Mouse (Mus musculus) midbrain, postnatal 0 days (tissue): ENCODE results near the gene Bex3. TPM values are rescaled to one million over a fixed set of nuclear protein-coding genes. Genes with fewer than 3 reads are reported as not detected.

ENCODE experiments used
- ATAC-seq: fragments of 200-750 bp; cut with Nextera tagmentation; 2 replicates; pipeline ENCODE4 v1.8.0; 2017; ENCODE audit warnings: moderate number of reproducible peaks, mild to moderate bottlenecking, moderate TSS enrichment, moderate library complexity; ENCODE audit not compliant: low FRiP score
- DNase-seq: peaks from one replicate; pipeline ENCODE4 v3.0.0-alpha.2; 2015; ENCODE audit warnings: low spot score
- H3K27ac ChIP-seq: fragments of 300-500 bp; sonication (generic); 2 replicates; pipeline ENCODE4 v1.5.1; 2014; ENCODE audit warnings: low read depth, mild to moderate bottlenecking, low read length, mixed read lengths
- H3K27me3 ChIP-seq: fragments of 300-500 bp; sonication (generic); 2 replicates; pipeline ENCODE4 v1.6.1; 2014; ENCODE audit warnings: low read length, control low read depth, mixed read lengths; ENCODE audit not compliant: insufficient read depth
- H3K36me3 ChIP-seq: fragments of 300-500 bp; sonication (generic); 2 replicates; pipeline ENCODE4 v1.6.1; 2014; ENCODE audit warnings: low read length, control low read depth, mixed read lengths; ENCODE audit not compliant: insufficient read depth
- H3K4me1 ChIP-seq: fragments of 300-500 bp; sonication (generic); 2 replicates; pipeline ENCODE4 v1.6.1; 2014; ENCODE audit warnings: mild to moderate bottlenecking, control low read depth, antibody characterized with exemption, low read length, mixed read lengths; ENCODE audit not compliant: insufficient read depth
- H3K4me2 ChIP-seq: fragments of 300-500 bp; sonication (generic); 2 replicates; pipeline ENCODE4 v1.6.1; 2014; ENCODE audit warnings: low read depth, mild to moderate bottlenecking, low read length, mixed read lengths; ENCODE audit not compliant: poor library complexity, severe bottlenecking
- H3K4me3 ChIP-seq: fragments of 300-500 bp; sonication (generic); 2 replicates; pipeline ENCODE4 v1.5.1; 2014; ENCODE audit warnings: low read depth, mild to moderate bottlenecking, low read length, moderate library complexity
- H3K9ac ChIP-seq: fragments of 300-500 bp; sonication (generic); replicated peaks from 2 replicates; pipeline ENCODE4 v1.6.1; 2014; ENCODE audit warnings: mild to moderate bottlenecking, low read length, moderate library complexity, mixed read lengths; ENCODE audit not compliant: poor library complexity, severe bottlenecking
- H3K9me3 ChIP-seq: fragments of 300-500 bp; sonication (generic); 2 replicates; pipeline ENCODE4 v1.6.1; 2016; ENCODE audit warnings: low read length, control low read depth
- CTCF ChIP-seq: IDR thresholded peaks from 2 replicates; pipeline ENCODE4 v1.5.1; 2016; ENCODE audit warnings: antibody characterized with exemption, mild to moderate bottlenecking
- WGBS: fragments of 180-500 bp; shearing (Covaris S2); extraction: QIAGEN DNeasy Blood & Tissue Kit; methylation state at CpG from one replicate; pipeline ENCODE4 v1.1.7; 2014; 5-methylcytosine and 5-hydroxymethylcytosine counted together
- polyA plus RNA-seq: library from polyadenylated mRNA; unstranded; fragments of >200 nt; fragmentation: Nextera tagmentation; extraction: Ambion mirVana; gene quantifications from 2 replicates; pipeline ENCODE4 v1.2.1, GENCODE M21; 2015
- total RNA-seq: library from RNA; depleted of rRNA; stranded (reverse); fragments of >200 nt; gene quantifications from 2 replicates; pipeline ENCODE4 v1.2.3, GENCODE M21; 2014

The Bex3 gene
- total and polyA plus RNA-seq, 2 experiments from 2014 or later = 324 to 923 TPM

GRCm38 (mm10) chrX:136274542-136274941 lies 4.5 kb downstream of the Bex3 start:
- Histone ChIP-seq H3K36me3 (no peaks in the 10 kb centered on the region), H3K27ac (no peak overlapping the region), H3K27me3 (no peaks in the 10 kb centered on the region), H3K4me1 (no peaks in the 10 kb centered on the region), H3K4me3 (no peak overlapping the region), H3K9me3 (no peaks in the 10 kb centered on the region), H3K9ac (no peak overlapping the region), H3K4me2 (no peak overlapping the region)
- TF ChIP-seq CTCF = no peak
- WGBS = 24% methylated on average over 3 of the region's 3 CpGs
- DNase-seq = no peak
- ATAC-seq = no peak

- DNase-seq = no peak
- H3K4me1 ChIP-seq = no peaks in the 10 kb centered on the region
- no peak overlapping the region for H3K4me2 ChIP-seq
- H3K27me3 ChIP-seq = no peaks in the 10 kb centered on the region
- H3K9ac ChIP-seq = no peak overlapping the region
- H3K9me3 ChIP-seq = no peaks in the 10 kb centered on the region
- no peak for ATAC-seq
- WGBS = 33% methylated on average over 3 of the region's 3 CpGs
- H3K36me3 ChIP-seq = no peaks in the 10 kb centered on the region
- no peak for TF ChIP-seq CTCF
- H3K27ac ChIP-seq = no peak overlapping the region
- no peak overlapping the region for H3K4me3 ChIP-seq
Measured at GRCm38 (mm10) chrX:136275386-136275785, 5.3 kb downstream of the Bex3 start.

- no peak overlapping the region for H3K27ac ChIP-seq
- no peak overlapping the region for H3K9ac ChIP-seq
- no peak for TF ChIP-seq CTCF
- no peak overlapping the region for H3K4me2 ChIP-seq
- H3K27me3 ChIP-seq = no peaks in the 10 kb centered on the region
- H3K4me1 ChIP-seq = no peaks in the 10 kb centered on the region
- 87% methylated on average over 7 of the region's 7 CpGs for WGBS
- ATAC-seq (no peak), DNase-seq (no peak)
- no peaks in the 10 kb centered on the region for H3K36me3 ChIP-seq
- H3K4me3 ChIP-seq = no peak overlapping the region
- H3K9me3 ChIP-seq = no peaks in the 10 kb centered on the region
Measured at GRCm38 (mm10) chrX:136277577-136277976, 7.5 kb downstream of the Bex3 start.

- H3K9me3 ChIP-seq = no peaks in the 10 kb centered on the region
- ATAC-seq (no peak), DNase-seq (no peak)
- H3K4me3 ChIP-seq = no peak overlapping the region
- no peak for TF ChIP-seq CTCF
- H3K4me1 ChIP-seq = no peaks in the 10 kb centered on the region
- no peaks in the 10 kb centered on the region for H3K36me3 ChIP-seq
- H3K4me2 ChIP-seq = no peak overlapping the region
- no peak overlapping the region for H3K27ac ChIP-seq
- no peak overlapping the region for H3K9ac ChIP-seq
- no peaks in the 10 kb centered on the region for H3K27me3 ChIP-seq
Measured at GRCm38 (mm10) chrX:136278401-136278800, 8.3 kb downstream of the Bex3 start.

- H3K36me3 ChIP-seq = no peaks in the 10 kb centered on the region
- whole genome bisulfite sequencing = 80% methylated on average over 5 of the region's 5 CpGs
- no peaks in the 10 kb centered on the region for H3K27me3 ChIP-seq
- no peak overlapping the region for H3K4me2 ChIP-seq
- H3K27ac ChIP-seq = no peak overlapping the region
- H3K4me1 ChIP-seq = no peaks in the 10 kb centered on the region
- no peak for TF ChIP-seq CTCF
- no peaks in the 10 kb centered on the region for H3K9me3 ChIP-seq
- no peak overlapping the region for H3K4me3 ChIP-seq
- no peak for ATAC-seq
- no peak overlapping the region for H3K9ac ChIP-seq
- DNase-seq = no peak
Measured at GRCm38 (mm10) chrX:136279410-136279809, 9.4 kb downstream of the Bex3 start.

- 27% methylated on average over 8 of the region's 8 CpGs for WGBS
- H3K4me3 ChIP-seq = no peak overlapping the region
- H3K27ac ChIP-seq = peak overlapping the region; percentile 73
- no peak for TF ChIP-seq CTCF
- DNase-seq = peak; percentile 89
- peak; percentile 96 for ATAC-seq
- H3K4me1 ChIP-seq = no peaks in the 10 kb centered on the region
- no peaks in the 10 kb centered on the region for H3K27me3 ChIP-seq
- peak overlapping the region; percentile 26; the same call in 1 of the 2 replicates for H3K4me2 ChIP-seq
- H3K9me3 ChIP-seq = no peaks in the 10 kb centered on the region
- H3K9ac ChIP-seq = no peak overlapping the region
- H3K36me3 ChIP-seq = no peaks in the 10 kb centered on the region
Measured at GRCm38 (mm10) chrX:136290817-136291281, 20.8 kb downstream of the Bex3 start.
